Mouse (Mus musculus) heart, embryonic 11.5 days (tissue): ENCODE data around the gene Adnp. TPM values are rescaled to one million over a fixed set of nuclear protein-coding genes. Genes with fewer than 3 reads are reported as not detected.

Experiments used
- microRNA-seq: library from miRNA; unstranded; fragments of <30 nt; microRNA quantifications from one replicate; pipeline ENCODE4, GENCODE M21; 2016; ENCODE audit warnings: borderline number of aligned reads
- polyA plus RNA-seq: library from polyadenylated mRNA; unstranded; fragments of >200 nt; fragmentation: Nextera tagmentation; extraction: Ambion mirVana; gene quantifications from 2 replicates; pipeline ENCODE4 v1.2.1, GENCODE M21; 2014

Adnp gene
- polyA plus RNA-seq, 1 experiment from 2014 or later: 5.5 TPM

Small RNAs within 50 kb of the gene (microRNA-seq; reads per million reads assigned to microRNA genes)
- gene Gm24561: not detected

Other genes with a start within 250 kb of the Adnp start
- 0.97 and 2.1 TPM in 2 replicates for gene Ripor3, start 196.5 kb downstream of the Adnp start, polyA plus RNA-seq
- 8.9 and 11.8 TPM in 2 replicates for gene Pard6b, start 126.1 kb downstream of the Adnp start, polyA plus RNA-seq
- 17.2 and 19.4 TPM in 2 replicates for gene Gm20716, start 23.3 kb upstream of the Adnp start, polyA plus RNA-seq
- gene Dpm1, start 23.5 kb upstream of the Adnp start, polyA plus RNA-seq: 74.5 and 85.1 TPM in 2 replicates
- gene Mocs3, start 23.5 kb upstream of the Adnp start, polyA plus RNA-seq: 4.1 and 4.5 TPM in 2 replicates
- gene Kcng1, start 74.6 kb upstream of the Adnp start, polyA plus RNA-seq: 1.1 and 1.2 TPM in 2 replicates